In the genomic region with DNA sequence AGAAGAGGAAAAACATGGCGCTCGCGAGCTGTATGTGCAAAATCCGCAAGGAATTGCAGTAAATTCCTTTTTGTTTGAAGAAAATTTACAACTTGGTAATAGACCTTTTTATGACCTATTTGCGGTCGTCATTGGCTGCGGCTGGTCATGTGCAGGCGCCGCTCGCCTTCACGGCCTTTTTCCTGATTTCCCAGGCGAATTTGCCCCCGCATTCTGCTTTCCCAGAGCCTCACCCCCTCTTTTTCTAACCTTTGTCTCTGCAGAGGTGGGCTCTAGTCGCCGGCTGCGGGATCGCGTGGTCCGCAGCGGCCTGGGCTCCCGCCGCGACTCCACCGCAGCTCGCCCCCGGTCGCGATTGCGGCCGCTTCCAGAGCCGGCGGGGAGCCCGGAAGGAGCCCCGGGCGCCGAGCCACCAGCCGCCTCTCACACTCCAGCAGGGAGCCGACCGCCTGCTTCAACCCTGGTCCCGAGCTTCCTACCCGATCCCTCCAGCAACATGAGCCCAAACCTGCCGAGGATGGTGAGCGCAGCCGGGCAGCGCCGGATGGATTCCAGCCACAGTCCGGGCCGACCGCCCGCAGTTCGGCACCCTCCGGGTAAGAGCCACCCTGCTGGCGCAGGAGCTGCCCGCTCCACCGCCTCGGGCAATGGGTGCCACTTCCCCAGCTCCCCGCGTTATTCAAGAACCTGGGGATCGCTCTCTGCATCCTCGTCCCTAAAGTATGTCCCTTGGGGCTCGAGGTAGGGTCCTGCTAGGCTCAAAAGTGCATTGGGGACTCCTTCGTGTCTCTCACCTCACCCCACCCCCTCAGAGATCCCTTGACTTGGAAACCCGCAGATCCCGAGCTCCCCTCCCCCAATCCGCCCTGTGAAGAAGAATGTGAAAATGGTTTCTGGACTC, we compare ENCODE assay signal across 9 mouse cellular contexts. TPM values are rescaled to one million over a fixed set of nuclear protein-coding genes. Genes with fewer than 3 reads are reported as not detected.
DNase-seq lines count a peak whose midpoint lies in the region; ATAC-seq lines count a peak whose summit lies in the region.
"Had no signal": no experiment of that assay in that cellular context is flagged by ENCODE, and none has a peak within 500 bp of the region (broad histone marks: within the 10 kb centered on the region; RNA-seq: fewer than 3 reads in every experiment).

Hoxd3 (plus strand) TSS at position 207 of the 901 bp plus-strand sequence.
Hoxd4 (plus strand) TSS at position 209 of the 901 bp plus-strand sequence.

- H3K27ac ChIP-seq in lung, embryonic 15.5 days = no peak within 1 kb of the TSS
- no peak within 1 kb of the TSS for H3K27ac ChIP-seq in forebrain, embryonic 13.5 days
- peak within 1 kb of the TSS; percentile 82 for H3K27ac ChIP-seq in intestine, embryonic 16.5 days (ENCODE audit: low read length)

- whole genome bisulfite sequencing in lung, embryonic 15.5 days = under 1% methylated on average over 65 of the region's 65 CpGs
- WGBS in forebrain, embryonic 13.5 days = under 1% methylated on average over 65 of the region's 65 CpGs
- under 1% methylated on average over 65 of the region's 65 CpGs for WGBS in intestine, embryonic 16.5 days

- DNase-seq in lung, adult 18-20 months = no peak
- peak; percentile 91 for DNase-seq in mesoderm, embryonic 11.5 days (ENCODE audit: low read depth, low spot score)
- DNase-seq in layer of hippocampus, adult 18-20 months (ENCODE audit: low spot score in 2 of 2) = no peak
- no peak for DNase-seq in right cerebral cortex, postnatal 25 days

- peak within 1 kb of the TSS; percentile 16 for H3K4me3 ChIP-seq in lung, embryonic 15.5 days
- H3K4me3 ChIP-seq in forebrain, embryonic 13.5 days = peak within 1 kb of the TSS; percentile 15
- H3K4me3 ChIP-seq in intestine, embryonic 16.5 days (ENCODE audit: low read length) = peak within 1 kb of the TSS; percentile 66

- peaks cover 99% of the 10 kb centered on the region for H3K27me3 ChIP-seq in lung, embryonic 15.5 days
- peaks cover 98% of the 10 kb centered on the region for H3K27me3 ChIP-seq in forebrain, embryonic 13.5 days
- peaks cover 49% of the 10 kb centered on the region for H3K27me3 ChIP-seq in intestine, embryonic 16.5 days (replicated peaks; ENCODE audit: control insufficient read depth, insufficient read depth, low read length)

- no peak within 1 kb of the TSS for H3K9ac ChIP-seq in lung, embryonic 15.5 days
- H3K9ac ChIP-seq in forebrain, embryonic 13.5 days = no peak within 1 kb of the TSS
- H3K9ac ChIP-seq in intestine, embryonic 16.5 days (ENCODE audit: low read depth, low read length) = peak within 1 kb of the TSS; percentile 76

- no peaks in the 10 kb centered on the region for H3K36me3 ChIP-seq in lung, embryonic 15.5 days
- no peaks in the 10 kb centered on the region for H3K36me3 ChIP-seq in forebrain, embryonic 13.5 days (ENCODE audit: poor library complexity, severe bottlenecking)
- H3K36me3 ChIP-seq in intestine, embryonic 16.5 days (ENCODE audit: control insufficient read depth, insufficient read depth, low read length) = no peaks in the 10 kb centered on the region

- no peaks in the 10 kb centered on the region for H3K9me3 ChIP-seq in lung, embryonic 15.5 days
- H3K9me3 ChIP-seq in forebrain, embryonic 13.5 days (replicated peaks) = no peaks in the 10 kb centered on the region
- H3K9me3 ChIP-seq in intestine, embryonic 16.5 days (ENCODE audit: control insufficient read depth, low read length) = no peaks in the 10 kb centered on the region

- peak; percentile 33; the same call in 1 of the 2 replicates for ATAC-seq in lung, embryonic 15.5 days (ENCODE audit: borderline replicate concordance, extremely low read depth, low FRiP score, low TSS enrichment)
- ATAC-seq in forebrain, embryonic 13.5 days = no peak
- ATAC-seq in intestine, embryonic 16.5 days = peak; percentile 54
- ATAC-seq in frontal cortex, adult (ENCODE audit: low TSS enrichment) = no peak

- H3K4me1 ChIP-seq in lung, embryonic 15.5 days = peaks cover 16% of the 10 kb centered on the region; the same call in 1 of the 2 replicates
- H3K4me1 ChIP-seq in forebrain, embryonic 13.5 days = peaks cover 12% of the 10 kb centered on the region
- H3K4me1 ChIP-seq in intestine, embryonic 16.5 days (ENCODE audit: control insufficient read depth, insufficient read depth, low read length) = peaks cover 7% of the 10 kb centered on the region; the same call in 1 of the 2 replicates

- H3K4me2 ChIP-seq in lung, embryonic 15.5 days = peak within 1 kb of the TSS; percentile 41
- H3K4me2 ChIP-seq in forebrain, embryonic 13.5 days = peak within 1 kb of the TSS; percentile 42
- peak within 1 kb of the TSS; percentile 60 for H3K4me2 ChIP-seq in intestine, embryonic 16.5 days (ENCODE audit: low read depth, low read length)

RNA-seq across cellular contexts. Expression of gene Hoxd3, which starts in this region (rescaled TPM):
- polyA plus RNA-seq in lung, embryonic 15.5 days (2015; fragmentation: Nextera tagmentation; extraction: Ambion mirVana) = 0.16 and 0.67 TPM in 2 replicates
- not detected in 2 replicates for polyA plus RNA-seq in forebrain, embryonic 13.5 days (2015; fragmentation: Nextera tagmentation; extraction: Ambion mirVana)
- 13.4 and 15.1 TPM in 2 replicates for polyA plus RNA-seq in intestine, embryonic 16.5 days (2015; fragmentation: Nextera tagmentation; extraction: Ambion mirVana)
- not detected for total RNA-seq in layer of hippocampus, adult 18-20 months (2021)
- total RNA-seq: heart, postnatal 14 days had no signal

RNA-seq across cellular contexts. Expression of gene Hoxd4, which starts in this region (rescaled TPM):
- polyA plus RNA-seq in lung, embryonic 15.5 days (2015; fragmentation: Nextera tagmentation; extraction: Ambion mirVana) = 0.19 TPM in 1 of 2 replicates, not detected in the other
- not detected in 2 replicates for polyA plus RNA-seq in forebrain, embryonic 13.5 days (2015; fragmentation: Nextera tagmentation; extraction: Ambion mirVana)
- polyA plus RNA-seq in intestine, embryonic 16.5 days (2015; fragmentation: Nextera tagmentation; extraction: Ambion mirVana) = 0.91 and 0.95 TPM in 2 replicates
- not detected for total RNA-seq in layer of hippocampus, adult 18-20 months (2021)

Comparison
In these comparisons a context has a peak if more than half of its experiments do, and no peak if none do; other contexts are left out.
1. Peak in ATAC-seq, H3K4me3 ChIP-seq and H3K4me2 ChIP-seq in lung, embryonic 15.5 days; RNA of the genes that start here not detected or under 1 TPM.
2. H3K4me3 ChIP-seq: peak in every context shown above with its lines; median percentile 66 in intestine, embryonic 16.5 days; 16 in lung, embryonic 15.5 days; 15 in forebrain, embryonic 13.5 days.